Mouse (Mus musculus) liver, postnatal 0 days (tissue): ENCODE measurements around the gene Steap4. TPM values are rescaled to one million over a fixed set of nuclear protein-coding genes. Genes with fewer than 3 reads are reported as not detected.
A peak's percentile ranks its signal among the peaks of the same experiment; 100 is the strongest.

ENCODE experiments used
- ATAC-seq: fragments of 200-750 bp; cut with Nextera tagmentation; 2 replicates; pipeline ENCODE4 v1.8.0; 2017; ENCODE audit warnings: mild to moderate bottlenecking, moderate library complexity
- DNase-seq: peaks from one replicate; pipeline ENCODE4 v3.0.0-alpha.2; 2016
- H3K27ac ChIP-seq: fragments of 300-500 bp; sonication (generic); 2 replicates; pipeline ENCODE4 v1.5.1; 2014; ENCODE audit warnings: antibody characterized with exemption, moderate library complexity, mild to moderate bottlenecking, low read depth
- H3K27me3 ChIP-seq: fragments of 300-500 bp; sonication (generic); 2 replicates; pipeline ENCODE4 v1.6.1; 2014; ENCODE audit warnings: low read length, control low read depth, mixed read lengths; ENCODE audit not compliant: insufficient read depth
- H3K36me3 ChIP-seq: fragments of 300-500 bp; sonication (generic); replicated peaks from 2 replicates; pipeline ENCODE4 v1.6.1; 2014; ENCODE audit warnings: mild to moderate bottlenecking, control low read depth, low read length, moderate library complexity, mixed read lengths; ENCODE audit not compliant: insufficient read depth
- H3K4me1 ChIP-seq: fragments of 300-500 bp; sonication (generic); 2 replicates; pipeline ENCODE4 v1.6.1; 2014; ENCODE audit warnings: antibody characterized with exemption, mild to moderate bottlenecking, control low read depth; ENCODE audit not compliant: insufficient read depth
- H3K4me2 ChIP-seq: fragments of 300-500 bp; sonication (generic); 2 replicates; pipeline ENCODE4 v1.6.1; 2014; ENCODE audit warnings: low read depth, mild to moderate bottlenecking, low read length, moderate library complexity, mixed read lengths
- H3K4me3 ChIP-seq: fragments of 300-500 bp; sonication (generic); 2 replicates; pipeline ENCODE4 v1.5.1; 2014; ENCODE audit warnings: low read depth, low read length
- H3K9ac ChIP-seq: fragments of 300-500 bp; sonication (generic); replicated peaks from 2 replicates; pipeline ENCODE4 v1.6.1; 2014; ENCODE audit warnings: mild to moderate bottlenecking, moderate library complexity
- H3K9me3 ChIP-seq: fragments of 300-500 bp; sonication (generic); 2 replicates; pipeline ENCODE4 v1.6.1; 2016; ENCODE audit warnings: mild to moderate bottlenecking, control low read depth, low read length, mixed read lengths
- CTCF ChIP-seq: sonication (generic); IDR thresholded peaks from 2 replicates; pipeline ENCODE4 v1.5.1; 2016; ENCODE audit warnings: antibody characterized with exemption, low read depth
- EP300 ChIP-seq: IDR thresholded peaks from 2 replicates; pipeline ENCODE4 v1.6.1; 2016; ENCODE audit warnings: antibody characterized with exemption, low read depth, mild to moderate bottlenecking
- WGBS: fragments of 180-500 bp; shearing (Covaris S2); extraction: QIAGEN DNeasy Blood & Tissue Kit; methylation state at CpG from one replicate; pipeline ENCODE4 v1.1.7; 2014; ENCODE audit not compliant: insufficient replicate concordance; 5-methylcytosine and 5-hydroxymethylcytosine counted together
- polyA plus RNA-seq: library from polyadenylated mRNA; unstranded; fragments of >200 nt; fragmentation: Nextera tagmentation; extraction: Ambion mirVana; gene quantifications from 2 replicates; pipeline ENCODE4 v1.2.1, GENCODE M21; 2015

The Steap4 gene
- polyA plus RNA-seq, 1 experiment from 2014 or later: 18.4 TPM

GRCm38 (mm10) chr5:7958061-7958460, 2.2 kb upstream of the Steap4 start:
- ATAC-seq: no peak
- H3K27me3 ChIP-seq: no peaks in the 10 kb centered on the region
- H3K36me3 ChIP-seq: no peaks in the 10 kb centered on the region
- H3K4me2 ChIP-seq: no peak overlapping the region
- H3K4me1 ChIP-seq: peaks cover 23% of the 10 kb centered on the region
- DNase-seq: no peak
- no peak overlapping the region for H3K27ac ChIP-seq
- no peak overlapping the region for H3K4me3 ChIP-seq
- 79% methylated on average over 4 of the region's 4 CpGs for WGBS
- TF ChIP-seq CTCF: no peak
- no peak for TF ChIP-seq EP300
- no peaks in the 10 kb centered on the region for H3K9me3 ChIP-seq
- no peak overlapping the region for H3K9ac ChIP-seq

GRCm38 (mm10) chr5:7959286-7959685, 971 bp upstream of the Steap4 start:
- no peak for TF ChIP-seq CTCF
- TF ChIP-seq EP300: no peak
- H3K27ac ChIP-seq: no peak overlapping the region
- DNase-seq: no peak
- no peak for ATAC-seq
- H3K4me1 ChIP-seq: peaks cover 23% of the 10 kb centered on the region
- no peaks in the 10 kb centered on the region for H3K36me3 ChIP-seq
- H3K27me3 ChIP-seq: no peaks in the 10 kb centered on the region
- whole genome bisulfite sequencing: 71% methylated on average over 6 of the region's 6 CpGs
- no peak overlapping the region for H3K4me3 ChIP-seq
- no peaks in the 10 kb centered on the region for H3K9me3 ChIP-seq
- no peak overlapping the region for H3K9ac ChIP-seq
- H3K4me2 ChIP-seq: no peak overlapping the region

DNA sequence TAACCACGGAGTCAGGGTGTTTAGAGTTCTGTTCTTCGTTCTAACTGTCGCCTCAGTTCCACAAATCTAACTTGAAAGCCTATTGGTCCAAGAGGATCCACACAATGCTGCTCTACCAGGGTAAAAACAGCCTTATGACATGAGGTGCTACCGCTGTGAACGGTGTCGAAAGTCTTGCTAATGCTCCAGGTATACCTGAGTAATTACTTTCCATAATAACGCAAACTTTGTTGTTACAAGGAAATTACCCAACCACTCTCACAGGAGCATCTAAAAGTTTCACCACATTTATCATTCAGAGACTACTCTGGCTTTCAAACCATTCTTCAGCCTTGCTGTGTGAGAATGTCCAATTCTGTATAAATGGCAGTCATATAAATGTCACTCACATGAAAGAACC, 856 bp downstream of the Steap4 start:
- Histone ChIP-seq H3K4me1 (peaks cover 11% of the 10 kb centered on the region), H3K9ac (no peak overlapping the region), H3K4me2 (0 out of 2 replicates have a peak overlapping the region, but pooled peaks have one; percentile 67), H3K9me3 (no peaks in the 10 kb centered on the region), H3K4me3 (peak overlapping the region; percentile 25; the same call in 1 of the 2 replicates), H3K36me3 (no peaks in the 10 kb centered on the region), H3K27me3 (no peaks in the 10 kb centered on the region), H3K27ac (no peak overlapping the region)
- TF ChIP-seq CTCF (no peak), EP300 (no peak)
- 74% methylated on average over 7 of the region's 7 CpGs for WGBS
- no peak for ATAC-seq
- DNase-seq: no peak

DNA sequence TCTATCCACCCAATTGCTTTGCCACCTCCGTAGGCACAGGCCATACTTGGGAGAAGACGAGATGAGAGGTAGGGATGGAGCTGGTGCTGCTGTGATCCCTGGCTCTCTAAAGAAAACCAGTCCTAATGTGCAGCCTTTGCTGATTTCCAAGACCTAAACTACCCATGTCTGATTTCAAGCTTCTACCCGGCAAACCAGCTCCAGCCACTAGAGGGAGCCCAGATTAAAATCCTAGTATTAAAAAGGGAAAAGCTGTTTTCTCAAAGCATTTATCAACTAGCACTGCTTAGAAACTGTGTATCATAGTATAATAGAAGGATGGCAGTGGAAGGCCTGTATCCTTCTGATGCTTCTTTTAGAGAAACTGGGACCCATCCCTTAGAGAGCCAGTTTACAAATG, 5.0 kb downstream of the Steap4 start:
- peak; percentile 32 for DNase-seq
- H3K9ac ChIP-seq: no peak overlapping the region
- H3K36me3 ChIP-seq: no peaks in the 10 kb centered on the region
- 37% methylated on average over 3 of the region's 3 CpGs for WGBS
- TF ChIP-seq EP300 (no peak), CTCF (peak; percentile 63)
- H3K27ac ChIP-seq: no peak overlapping the region
- no peaks in the 10 kb centered on the region for H3K9me3 ChIP-seq
- no peak for ATAC-seq
- no peak overlapping the region for H3K4me2 ChIP-seq
- no peaks in the 10 kb centered on the region for H3K27me3 ChIP-seq
- H3K4me1 ChIP-seq: 0 out of 2 replicates have a peak, but pooled peaks cover 2% of the 10 kb centered on the region
- no peak overlapping the region for H3K4me3 ChIP-seq

- TF ChIP-seq EP300 (no peak), CTCF (no peak)
- no peaks in the 10 kb centered on the region for H3K27me3 ChIP-seq
- 72% methylated on average over 5 of the region's 5 CpGs for WGBS
- H3K36me3 ChIP-seq: no peaks in the 10 kb centered on the region
- H3K27ac ChIP-seq: no peak overlapping the region
- H3K9ac ChIP-seq: no peak overlapping the region
- DNase-seq: no peak
- H3K4me2 ChIP-seq: no peak overlapping the region
- H3K9me3 ChIP-seq: no peaks in the 10 kb centered on the region
- no peaks in the 10 kb centered on the region for H3K4me1 ChIP-seq
- ATAC-seq: no peak
- no peak overlapping the region for H3K4me3 ChIP-seq
Measured at GRCm38 (mm10) chr5:7968152-7968551, 7.9 kb downstream of the Steap4 start.

- DNase-seq: no peak
- Histone ChIP-seq H3K9ac (no peak overlapping the region), H3K27me3 (no peaks in the 10 kb centered on the region), H3K36me3 (no peaks in the 10 kb centered on the region; the same call in 1 of the 2 replicates), H3K4me2 (no peak overlapping the region), H3K4me1 (no peaks in the 10 kb centered on the region), H3K9me3 (no peaks in the 10 kb centered on the region), H3K4me3 (no peak overlapping the region), H3K27ac (no peak overlapping the region)
- ATAC-seq: no peak
- 81% methylated on average over 2 of the region's 2 CpGs for WGBS
- no peak for TF ChIP-seq CTCF
- TF ChIP-seq EP300: no peak
Measured at GRCm38 (mm10) chr5:7972266-7972665, 12.0 kb downstream of the Steap4 start.
